Mouse (Mus musculus) midbrain, embryonic 13.5 days (tissue): ENCODE measurements at regions not wholly inside any gene's neighbourhood (a gene's known extent, or its start where the extent isn't known, plus 50 kb on each side); places are given as distances from the start of the nearest gene placed in this dataset.

Source experiments
- ATAC-seq: fragments of 200-750 bp; cut with Nextera tagmentation; 2 replicates; pipeline ENCODE4 v1.8.0; 2017; ENCODE audit warnings: mild to moderate bottlenecking, moderate TSS enrichment, moderate library complexity
- H3K27ac ChIP-seq: fragments of 300-500 bp; sonication (generic); 2 replicates; pipeline ENCODE4 v1.5.1; 2015; ENCODE audit warnings: inconsistent platforms, mild to moderate bottlenecking, moderate library complexity
- H3K27me3 ChIP-seq: fragments of 300-500 bp; sonication (generic); 2 replicates; pipeline ENCODE4 v1.6.1; 2015; ENCODE audit warnings: mild to moderate bottlenecking, inconsistent platforms
- H3K36me3 ChIP-seq: fragments of 300-500 bp; sonication (generic); 2 replicates; pipeline ENCODE4 v1.6.1; 2015; ENCODE audit warnings: mild to moderate bottlenecking, inconsistent platforms
- H3K4me1 ChIP-seq: fragments of 300-500 bp; sonication (generic); replicated peaks from 2 replicates; pipeline ENCODE4 v1.6.1; 2015; ENCODE audit warnings: inconsistent platforms
- H3K4me2 ChIP-seq: fragments of 300-500 bp; sonication (generic); replicated peaks from 2 replicates; pipeline ENCODE4 v1.6.1; 2015; ENCODE audit warnings: moderate library complexity, mild to moderate bottlenecking, inconsistent platforms
- H3K4me3 ChIP-seq: fragments of 300-500 bp; sonication (generic); replicated peaks from 2 replicates; pipeline ENCODE4 v1.5.1; 2015; ENCODE audit warnings: mild to moderate bottlenecking, inconsistent platforms
- H3K9ac ChIP-seq: fragments of 300-500 bp; sonication (generic); replicated peaks from 2 replicates; pipeline ENCODE4 v1.6.1; 2015; ENCODE audit warnings: mild to moderate bottlenecking, inconsistent platforms
- H3K9me3 ChIP-seq: fragments of 300-500 bp; sonication (generic); 2 replicates; pipeline ENCODE4 v1.6.1; 2016; ENCODE audit warnings: mild to moderate bottlenecking, inconsistent platforms
- WGBS: fragments of 180-500 bp; shearing (Covaris S2); methylation state at CpG from one replicate; pipeline ENCODE4 v1.1.7; 2015; 5-methylcytosine and 5-hydroxymethylcytosine counted together

GRCm38 (mm10) chr2:133432141-133432813, 119.7 kb upstream of the Bmp2 start:
- 87% methylated on average over 10 of the region's 10 CpGs for WGBS
- ATAC-seq, result no peak
- H3K27me3 ChIP-seq, result no peaks in the 10 kb centered on the region
- no peak overlapping the region for H3K4me2 ChIP-seq
- H3K9ac ChIP-seq, result no peak overlapping the region
- no peak overlapping the region for H3K27ac ChIP-seq
- H3K9me3 ChIP-seq, result no peaks in the 10 kb centered on the region
- no peaks in the 10 kb centered on the region for H3K4me1 ChIP-seq
- no peak overlapping the region for H3K4me3 ChIP-seq
- H3K36me3 ChIP-seq, result no peaks in the 10 kb centered on the region

- ATAC-seq, result peak; percentile 63
- no peak overlapping the region for H3K9ac ChIP-seq
- H3K4me2 ChIP-seq, result no peak overlapping the region
- no peaks in the 10 kb centered on the region for H3K27me3 ChIP-seq
- H3K27ac ChIP-seq, result no peak overlapping the region
- WGBS, result 71% methylated on average over 22 of the region's 22 CpGs
- H3K9me3 ChIP-seq, result no peaks in the 10 kb centered on the region
- H3K4me1 ChIP-seq, result no peaks in the 10 kb centered on the region
- H3K36me3 ChIP-seq, result no peaks in the 10 kb centered on the region
- no peak overlapping the region for H3K4me3 ChIP-seq
Measured at GRCm38 (mm10) chr2:133436913-133437843, 114.8 kb upstream of the Bmp2 start.

DNA sequence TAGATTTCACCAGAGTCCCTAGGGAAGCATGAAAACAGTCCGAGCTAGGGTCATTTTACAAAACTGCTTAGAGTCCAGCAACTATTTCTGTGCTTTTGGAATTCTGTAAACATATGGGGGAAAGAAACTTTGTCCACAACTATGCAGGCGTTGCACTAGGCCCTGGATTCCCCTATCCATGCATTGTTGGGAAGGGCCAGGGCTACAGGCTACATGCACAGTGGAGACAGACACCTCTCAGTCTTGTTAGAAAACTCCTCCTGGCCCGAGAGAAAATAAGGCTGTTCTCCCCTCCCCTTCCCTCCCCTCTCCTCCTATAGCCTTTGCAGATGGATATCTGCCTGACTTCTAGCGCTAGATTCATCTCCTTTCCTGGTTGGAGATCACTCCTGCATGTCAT, 113.9 kb upstream of the Bmp2 start:
- Histone ChIP-seq H3K4me2 (no peak overlapping the region), H3K27me3 (no peaks in the 10 kb centered on the region), H3K27ac (no peak overlapping the region), H3K4me3 (no peak overlapping the region), H3K36me3 (no peaks in the 10 kb centered on the region), H3K4me1 (no peaks in the 10 kb centered on the region), H3K9me3 (no peaks in the 10 kb centered on the region; the same call in 1 of the 2 replicates), H3K9ac (no peak overlapping the region)
- 47% methylated on average over 4 of the region's 4 CpGs for WGBS
- ATAC-seq, result no peak

DNA sequence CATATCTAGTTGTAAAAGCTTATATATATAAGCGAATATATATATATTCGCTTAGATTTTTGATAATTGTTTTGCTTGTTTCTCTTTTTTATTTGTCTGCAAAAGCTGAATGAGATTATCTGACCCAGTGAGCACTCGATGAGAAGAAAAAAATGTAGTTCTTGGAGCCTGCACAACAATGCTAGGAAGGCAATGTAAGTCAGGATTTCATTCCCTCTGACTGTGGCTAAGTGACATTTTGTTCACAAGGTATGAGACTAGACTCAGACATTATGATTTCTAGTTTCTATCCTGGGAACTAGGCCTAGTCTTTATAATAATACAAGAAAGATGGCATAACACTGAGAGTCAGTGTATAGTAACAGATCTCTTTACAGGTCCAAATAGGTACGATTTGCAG, 108.9 kb upstream of the Bmp2 start:
- Histone ChIP-seq H3K27me3 (no peaks in the 10 kb centered on the region), H3K36me3 (no peaks in the 10 kb centered on the region), H3K27ac (no peak overlapping the region), H3K4me1 (no peaks in the 10 kb centered on the region), H3K4me3 (no peak overlapping the region), H3K9ac (no peak overlapping the region), H3K4me2 (no peak overlapping the region), H3K9me3 (no peaks in the 10 kb centered on the region; the same call in 1 of the 2 replicates)
- ATAC-seq, result no peak
- 88% methylated on average over 4 of the region's 4 CpGs for WGBS

DNA sequence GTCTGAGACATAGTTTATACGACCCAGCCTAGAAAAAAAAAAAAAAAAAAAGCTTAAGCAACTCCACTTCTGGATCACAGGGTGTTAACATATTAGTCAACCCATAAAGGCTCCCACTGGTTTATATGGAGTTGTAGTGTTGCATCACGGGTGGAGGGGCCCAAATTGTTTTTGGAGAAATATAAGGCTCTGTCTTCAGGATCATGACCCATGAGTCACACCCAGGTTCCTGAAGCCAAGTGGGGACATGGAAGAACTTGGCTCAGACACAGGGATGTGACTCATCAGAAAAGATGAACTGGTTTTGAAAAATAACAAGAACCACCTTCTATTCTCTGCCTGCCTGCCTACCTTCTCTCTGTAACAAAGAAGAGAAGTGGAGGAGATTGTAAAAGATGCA, 108.5 kb upstream of the Bmp2 start:
- Histone ChIP-seq H3K4me3 (no peak overlapping the region), H3K36me3 (no peaks in the 10 kb centered on the region), H3K9ac (no peak overlapping the region), H3K9me3 (no peaks in the 10 kb centered on the region; the same call in 1 of the 2 replicates), H3K4me1 (no peaks in the 10 kb centered on the region), H3K4me2 (no peak overlapping the region), H3K27me3 (no peaks in the 10 kb centered on the region), H3K27ac (no peak overlapping the region)
- 81% methylated on average over 2 of the region's 2 CpGs for WGBS
- no peak for ATAC-seq

- H3K9me3 ChIP-seq, result no peaks in the 10 kb centered on the region
- ATAC-seq, result no peak
- no peak overlapping the region for H3K4me3 ChIP-seq
- H3K27ac ChIP-seq, result no peak overlapping the region
- no peak overlapping the region for H3K4me2 ChIP-seq
- 85% methylated on average over 6 of the region's 6 CpGs for WGBS
- no peaks in the 10 kb centered on the region for H3K27me3 ChIP-seq
- H3K36me3 ChIP-seq, result no peaks in the 10 kb centered on the region
- H3K4me1 ChIP-seq, result no peaks in the 10 kb centered on the region
- no peak overlapping the region for H3K9ac ChIP-seq
Measured at GRCm38 (mm10) chr2:133452947-133453346, 99.0 kb upstream of the Bmp2 start.

DNA sequence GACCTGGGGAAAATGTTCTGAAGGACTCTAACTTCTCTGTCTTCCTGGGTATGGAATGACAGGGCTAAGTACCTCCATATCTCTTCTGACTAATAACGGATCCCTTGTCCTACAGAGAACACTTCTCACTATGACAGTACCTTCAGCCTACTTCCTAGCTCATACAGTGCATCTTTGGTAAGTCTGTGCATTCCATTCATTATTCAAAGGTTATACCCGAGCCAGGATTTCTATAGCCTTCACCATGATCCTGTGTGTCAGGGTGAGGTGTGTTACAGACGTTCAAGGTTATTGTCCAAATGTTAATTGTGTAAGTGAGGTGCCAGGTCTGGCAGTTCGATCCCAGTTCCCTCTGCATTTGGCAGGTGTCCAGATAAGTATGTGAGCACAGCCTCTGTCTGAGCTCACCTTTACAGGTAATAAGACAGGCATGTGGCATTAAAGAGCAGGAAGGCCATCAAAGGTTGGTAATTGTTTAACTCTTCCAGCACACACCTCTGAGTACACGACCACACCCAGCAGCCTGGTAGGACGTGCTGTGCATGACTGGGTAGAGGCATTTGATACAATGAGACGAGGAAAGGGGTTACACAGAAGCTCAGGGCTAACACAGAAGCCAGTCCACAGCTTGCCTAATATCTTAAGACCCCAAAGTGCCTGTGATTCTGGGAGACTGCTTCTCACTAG, 96.3 kb upstream of the Bmp2 start:
- H3K27me3 ChIP-seq, result no peaks in the 10 kb centered on the region
- no peak overlapping the region for H3K4me2 ChIP-seq
- H3K9ac ChIP-seq, result no peak overlapping the region
- H3K9me3 ChIP-seq, result no peaks in the 10 kb centered on the region
- ATAC-seq, result no peak
- WGBS, result 76% methylated on average over 7 of the region's 7 CpGs
- H3K36me3 ChIP-seq, result no peaks in the 10 kb centered on the region
- H3K4me1 ChIP-seq, result no peaks in the 10 kb centered on the region
- H3K4me3 ChIP-seq, result no peak overlapping the region
- no peak overlapping the region for H3K27ac ChIP-seq

DNA sequence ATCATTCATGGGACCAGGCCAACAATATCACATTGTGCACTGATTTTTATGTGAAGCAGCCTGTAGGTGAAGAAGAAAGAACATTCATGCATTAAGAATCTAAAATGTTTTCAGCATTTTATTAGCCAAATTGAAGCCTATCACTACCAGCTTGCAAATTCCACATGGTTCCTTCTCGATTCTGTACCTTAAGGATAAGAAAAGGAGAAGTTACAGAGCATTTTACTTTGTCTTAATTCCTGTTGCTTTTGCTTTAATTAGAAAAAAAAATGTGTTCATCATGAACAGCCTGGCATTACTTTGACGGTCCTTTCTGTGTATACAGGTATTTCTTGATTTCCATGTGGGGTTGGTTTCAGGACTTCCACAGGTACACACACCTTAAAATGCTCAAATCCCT, 95.2 kb upstream of the Bmp2 start:
- Histone ChIP-seq H3K27me3 (no peaks in the 10 kb centered on the region), H3K9me3 (no peaks in the 10 kb centered on the region), H3K4me2 (no peak overlapping the region), H3K4me1 (no peaks in the 10 kb centered on the region), H3K4me3 (no peak overlapping the region), H3K36me3 (no peaks in the 10 kb centered on the region), H3K27ac (no peak overlapping the region), H3K9ac (no peak overlapping the region)
- 88% methylated on average over 2 of the region's 2 CpGs for WGBS
- no peak for ATAC-seq

DNA sequence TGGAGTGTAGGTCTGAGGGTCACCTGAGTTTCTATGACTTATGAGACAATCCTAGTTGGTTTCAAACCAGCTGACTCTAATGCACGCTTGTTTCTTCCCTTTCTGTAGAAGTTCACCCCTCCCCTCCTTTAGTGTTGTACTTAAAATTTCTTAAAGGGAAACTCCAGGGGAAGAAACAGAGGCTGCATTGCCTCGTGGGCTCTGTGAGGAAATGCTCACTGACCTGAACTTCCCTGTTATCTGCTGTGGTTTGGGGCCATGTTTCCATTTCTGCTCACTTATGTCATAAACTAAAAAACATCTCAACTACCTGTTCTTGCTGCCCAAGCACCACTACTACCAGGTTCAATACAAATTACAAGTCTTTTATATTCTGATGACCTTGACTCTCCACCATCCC, 93.2 kb upstream of the Bmp2 start:
- Histone ChIP-seq H3K4me3 (no peak overlapping the region), H3K36me3 (no peaks in the 10 kb centered on the region), H3K9me3 (no peaks in the 10 kb centered on the region), H3K4me1 (no peaks in the 10 kb centered on the region), H3K27me3 (no peaks in the 10 kb centered on the region), H3K27ac (no peak overlapping the region), H3K4me2 (no peak overlapping the region), H3K9ac (no peak overlapping the region)
- no peak for ATAC-seq
- 69% methylated on average over 2 of the region's 2 CpGs for WGBS

GRCm38 (mm10) chr2:133460814-133461213, 91.1 kb upstream of the Bmp2 start:
- no peaks in the 10 kb centered on the region for H3K9me3 ChIP-seq
- H3K27ac ChIP-seq, result no peak overlapping the region
- no peaks in the 10 kb centered on the region for H3K27me3 ChIP-seq
- no peak overlapping the region for H3K4me2 ChIP-seq
- no peaks in the 10 kb centered on the region for H3K36me3 ChIP-seq
- no peak for ATAC-seq
- 74% methylated on average over 7 of the region's 7 CpGs for WGBS
- no peak overlapping the region for H3K9ac ChIP-seq
- H3K4me1 ChIP-seq, result no peaks in the 10 kb centered on the region
- no peak overlapping the region for H3K4me3 ChIP-seq

GRCm38 (mm10) chr2:133462378-133462777, 89.6 kb upstream of the Bmp2 start:
- no peak overlapping the region for H3K4me3 ChIP-seq
- WGBS, result 92% methylated on average over 2 of the region's 2 CpGs
- H3K4me2 ChIP-seq, result no peak overlapping the region
- ATAC-seq, result no peak
- no peaks in the 10 kb centered on the region for H3K36me3 ChIP-seq
- H3K9me3 ChIP-seq, result no peaks in the 10 kb centered on the region
- no peaks in the 10 kb centered on the region for H3K4me1 ChIP-seq
- no peaks in the 10 kb centered on the region for H3K27me3 ChIP-seq
- H3K27ac ChIP-seq, result no peak overlapping the region
- no peak overlapping the region for H3K9ac ChIP-seq
